Mouse (Mus musculus) telencephalon, adult 2 months (tissue): ENCODE data around the gene Neu2.
"Not testable (repeated sequence)": the region's sequence is repeated elsewhere in the genome, so short reads cannot be mapped to it uniquely, and the experiment has no call there.

Experiments used
- DNase-seq: peaks from one replicate; pipeline ENCODE4 v3.0.0-alpha.2; 2011; ENCODE audit warnings: low read depth, low spot score

Gene Neu2

DNA sequence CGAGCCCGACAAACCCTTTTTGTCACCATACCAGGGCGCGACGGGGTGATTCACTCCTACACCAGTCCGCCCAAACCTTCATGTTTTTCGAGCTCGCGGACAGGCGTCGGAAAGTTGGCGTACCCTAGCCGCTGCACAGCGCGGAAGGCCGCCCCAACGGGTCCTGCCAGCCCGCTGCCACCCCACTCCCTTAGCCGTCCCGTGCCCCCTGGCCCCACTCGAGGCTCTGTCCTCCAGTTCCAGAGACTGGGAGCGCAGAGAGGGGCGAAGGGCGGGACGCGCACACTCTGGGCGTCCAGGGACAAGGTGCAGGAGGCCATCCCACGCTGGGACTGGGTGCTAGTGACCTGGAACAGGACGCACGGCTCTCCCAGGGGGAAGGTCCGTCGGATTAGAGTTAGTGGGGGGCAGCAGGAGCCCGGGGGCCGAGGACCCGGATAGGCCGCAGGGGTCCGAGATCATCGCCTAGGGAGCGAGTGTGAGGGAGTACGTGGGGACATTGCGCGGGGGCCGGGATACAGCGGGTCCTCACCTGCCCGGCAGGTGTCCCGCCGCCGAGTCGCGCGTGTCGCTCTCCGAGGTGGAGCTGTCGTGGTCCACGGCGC lies at the start of gene Neu2:
Neu2 (plus strand) TSS at position 329 of the 605 bp plus-strand sequence.
- no peak for DNase-seq

DNA sequence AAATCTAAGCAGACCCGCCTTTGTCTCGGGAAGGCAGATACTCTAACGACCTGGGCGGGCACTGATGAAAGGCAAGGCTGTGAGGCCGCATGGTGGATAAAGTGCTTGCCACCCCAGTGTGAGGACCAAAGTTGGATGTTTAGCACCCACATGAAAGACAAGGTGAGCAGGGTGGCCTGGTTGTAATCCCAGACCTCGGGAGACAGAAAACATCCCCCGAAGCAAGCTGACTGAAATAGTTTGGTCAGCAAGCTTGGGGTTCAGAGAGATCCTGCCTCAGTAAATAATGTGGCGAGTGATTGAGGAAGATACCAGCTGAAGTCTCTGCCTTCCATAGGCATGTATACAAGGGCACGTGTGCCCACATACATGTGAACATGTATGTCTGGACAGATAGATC lies 42.2 kb upstream of the Neu2 start:
- no peak for DNase-seq

DNA sequence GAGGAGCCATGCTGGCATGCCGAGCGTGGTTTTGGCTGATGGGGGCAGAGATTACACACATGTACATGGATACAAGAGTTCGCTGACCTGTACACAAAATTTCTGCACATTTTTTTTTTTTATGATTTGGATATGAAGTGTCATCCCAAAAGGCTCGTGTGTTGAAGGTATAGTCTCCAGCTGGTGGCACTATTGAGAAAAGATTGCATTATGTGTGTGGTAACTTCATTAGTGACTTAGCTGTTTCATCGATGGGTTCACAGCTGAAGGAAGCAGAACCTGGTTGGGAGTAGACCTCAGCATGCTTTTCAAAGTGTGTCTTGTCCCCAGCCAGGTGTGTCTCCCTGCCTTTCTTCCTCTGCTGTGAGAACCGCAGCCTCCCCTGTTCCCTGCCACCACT lies 41.4 kb upstream of the Neu2 start:
- DNase-seq = no peak

GRCm38 (mm10) chr1:87469971-87470370 lies 39.7 kb upstream of the Neu2 start, which contains the start of gene Snorc:
Gene Snorc, plus strand, starts transcription at chr1:87470271.
- DNase-seq = not testable (repeated sequence)

- DNase-seq = no peak
Measured at GRCm38 (mm10) chr1:87471914-87472313, 37.8 kb upstream of the Neu2 start.

DNA sequence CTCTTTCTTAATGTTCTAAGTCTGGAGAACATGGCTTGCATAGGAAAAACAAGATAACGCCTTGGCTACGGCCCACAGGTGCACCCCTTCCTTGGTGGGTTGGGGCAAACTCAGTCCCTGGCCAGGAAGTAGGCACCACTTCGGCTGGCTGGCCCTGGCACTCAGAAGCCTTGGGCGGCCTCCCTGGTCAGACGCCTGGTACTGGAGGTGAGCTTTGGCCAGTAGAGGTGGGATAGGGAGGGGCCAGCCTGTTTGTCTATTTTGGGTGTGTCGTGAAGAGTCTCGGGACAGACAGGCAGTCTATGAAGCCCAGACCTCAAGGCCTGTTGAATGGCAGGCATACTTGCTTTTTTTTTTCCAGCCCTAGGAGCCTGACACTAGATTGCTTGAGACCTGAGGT lies 37.1 kb upstream of the Neu2 start:
- DNase-seq = no peak

DNA sequence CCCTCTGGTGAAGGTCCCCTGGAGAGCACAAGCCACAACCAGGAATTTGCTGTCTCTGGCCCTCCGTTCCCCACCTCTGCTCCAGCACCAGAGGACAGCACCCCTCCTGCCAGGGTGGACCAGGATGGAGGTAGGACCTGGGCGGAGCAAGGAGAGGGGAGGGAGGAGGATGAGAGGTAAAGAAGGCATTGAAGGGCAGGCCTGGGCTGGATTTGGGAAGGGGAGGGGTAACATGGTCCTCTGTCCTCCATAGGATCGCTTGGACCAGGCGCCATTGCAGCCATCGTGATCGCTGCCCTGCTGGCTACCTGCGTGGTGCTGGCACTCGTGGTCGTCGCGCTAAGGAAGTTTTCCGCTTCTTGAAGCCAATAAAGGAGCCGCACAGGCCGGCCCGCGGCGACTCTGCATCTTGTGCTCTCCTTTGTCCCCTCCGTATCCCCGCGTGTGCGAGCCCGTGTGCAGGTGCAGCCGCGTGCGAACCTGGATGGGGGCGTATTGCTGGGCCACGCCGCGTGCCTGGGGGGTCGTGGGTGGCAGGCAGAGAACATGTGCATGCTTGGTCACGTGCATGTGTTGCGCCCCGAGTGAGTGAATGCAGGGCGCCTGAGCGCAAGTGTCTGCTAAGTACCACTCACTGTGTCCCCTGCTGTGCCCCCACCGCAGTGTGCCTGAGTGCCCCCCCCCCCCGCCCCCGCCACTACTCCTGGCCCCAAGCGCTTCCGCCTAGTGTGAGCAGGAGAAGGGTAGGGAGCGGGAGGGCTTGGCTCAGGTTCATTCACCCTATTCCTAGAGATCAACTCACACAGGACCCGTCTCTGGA lies 34.4 kb upstream of the Neu2 start:
- peak; percentile 47 for DNase-seq

DNA sequence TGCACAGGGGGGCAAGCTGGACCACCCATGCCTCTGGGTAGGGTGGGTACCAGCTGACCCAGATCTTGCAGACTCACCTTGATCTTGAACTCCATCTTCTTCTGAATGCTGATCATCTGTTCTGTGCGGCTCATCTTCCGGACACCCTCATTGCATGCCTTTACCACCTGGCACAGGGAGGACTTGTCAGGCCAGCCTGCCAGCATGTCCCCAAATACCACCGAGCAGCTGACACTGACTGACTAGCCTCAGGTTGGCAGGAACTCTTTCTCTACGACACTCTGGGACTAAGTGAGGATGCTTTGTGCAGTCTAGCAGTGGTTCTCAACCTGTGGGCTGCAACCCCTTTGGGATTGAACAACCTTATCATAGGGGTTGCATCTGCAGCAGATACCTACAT lies 27.1 kb upstream of the Neu2 start:
- DNase-seq = no peak

GRCm38 (mm10) chr1:87486386-87486785 lies 23.3 kb upstream of the Neu2 start:
- peak; percentile 85 for DNase-seq

- no peak for DNase-seq
Measured at GRCm38 (mm10) chr1:87492285-87492684, 17.4 kb upstream of the Neu2 start.

GRCm38 (mm10) chr1:87493542-87493941 lies 16.1 kb upstream of the Neu2 start:
- DNase-seq = no peak

- DNase-seq = no peak
Measured at GRCm38 (mm10) chr1:87505524-87505923, 4.2 kb upstream of the Neu2 start.

- DNase-seq = peak; percentile 43
Measured at GRCm38 (mm10) chr1:87507857-87508256, 1.8 kb upstream of the Neu2 start.

- no peak for DNase-seq
Measured at GRCm38 (mm10) chr1:87508591-87509560, 813 bp upstream of the Neu2 start.

GRCm38 (mm10) chr1:87510166-87510691 lies 540 bp downstream of the Neu2 start:
- DNase-seq = no peak

GRCm38 (mm10) chr1:87510845-87511244 lies 1.2 kb downstream of the Neu2 start:
- DNase-seq = no peak

GRCm38 (mm10) chr1:87520467-87520866 lies 10.8 kb downstream of the Neu2 start:
- DNase-seq = no peak

DNA sequence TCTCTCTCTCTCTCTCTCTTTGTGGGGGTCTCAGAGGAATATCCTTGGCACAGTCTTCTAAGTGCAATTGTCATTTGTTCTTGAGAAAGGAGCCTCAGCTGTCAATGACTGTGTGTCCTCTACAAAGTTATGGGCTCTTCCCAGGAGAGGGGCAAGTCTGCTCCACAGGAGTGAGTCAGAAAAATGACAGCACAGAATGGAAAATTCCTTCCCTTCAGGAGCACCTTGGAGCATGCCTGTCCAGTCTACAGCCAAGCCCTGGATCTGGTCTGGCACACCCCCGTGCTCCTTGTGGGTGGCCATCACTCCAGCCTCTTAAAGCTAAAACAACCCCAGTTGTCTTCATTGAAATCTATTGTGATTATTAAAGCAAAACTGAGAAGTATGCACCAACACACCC lies 11.8 kb downstream of the Neu2 start:
- DNase-seq = no peak

GRCm38 (mm10) chr1:87525041-87525440 lies 15.4 kb downstream of the Neu2 start:
- no peak for DNase-seq

DNA sequence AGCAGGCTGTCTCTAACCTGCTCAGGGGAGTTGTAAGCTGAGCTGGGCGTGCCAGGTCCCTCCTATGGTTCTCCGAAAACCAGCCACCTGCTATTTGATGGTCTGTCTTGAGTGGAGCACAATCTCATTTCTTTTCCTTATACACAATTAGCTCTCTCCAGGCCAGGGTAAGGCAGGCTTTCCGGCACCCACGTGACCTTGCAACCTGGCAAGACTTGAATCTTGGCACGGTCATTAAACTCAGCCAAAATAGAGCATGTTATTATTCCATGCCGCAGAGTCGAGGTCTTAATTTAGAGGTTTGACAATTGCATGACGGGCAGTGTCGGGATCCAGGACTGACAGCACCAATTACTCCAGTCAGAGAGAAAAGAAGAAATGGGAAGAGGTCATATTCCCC lies 17.5 kb downstream of the Neu2 start:
- DNase-seq = no peak

DNA sequence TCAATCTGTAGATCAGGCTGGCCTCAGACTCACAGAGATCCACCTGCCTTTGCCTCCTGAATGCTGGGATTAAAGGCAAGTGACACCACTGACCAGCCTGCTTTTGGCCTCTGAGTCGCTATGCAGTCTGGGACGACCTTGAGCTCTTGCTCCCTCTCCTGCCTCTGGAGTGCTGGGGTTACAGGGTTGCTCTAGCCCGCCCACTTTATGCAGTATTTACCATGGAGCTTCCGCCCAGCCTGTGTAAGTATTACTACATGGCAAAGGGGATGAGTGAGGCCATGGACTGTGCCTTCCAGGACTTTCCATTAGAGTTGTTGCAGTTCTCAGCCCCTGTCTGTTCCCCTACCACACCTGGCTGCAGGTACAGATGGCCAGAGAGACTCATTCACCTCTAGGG lies 22.7 kb downstream of the Neu2 start:
- DNase-seq = no peak

DNA sequence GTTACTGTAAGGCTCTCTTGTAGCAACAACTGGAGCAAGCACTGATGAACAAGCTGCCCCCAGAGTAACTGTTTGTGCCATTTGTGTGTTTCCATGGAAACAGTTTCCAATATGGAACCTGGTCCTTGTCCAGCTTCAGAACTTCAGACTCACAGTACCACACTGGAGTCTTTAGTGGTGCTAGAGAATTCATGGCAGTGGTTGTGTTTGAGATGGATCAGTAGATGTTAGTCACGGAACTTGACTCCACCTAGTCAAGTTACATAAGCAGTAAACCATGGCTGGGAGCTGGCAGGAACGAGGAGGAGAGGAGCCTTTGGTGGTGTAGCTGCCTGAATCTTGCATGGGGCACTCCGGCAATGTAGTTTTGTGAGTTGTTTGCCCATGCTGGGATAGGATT lies 24.4 kb downstream of the Neu2 start:
- no peak for DNase-seq
